Mouse (Mus musculus): Measurements from ENCODE around the gene Rep15. TPM values are rescaled to one million over a fixed set of nuclear protein-coding genes. Genes with fewer than 3 reads are reported as not detected.

The Rep15 gene
- polyA plus RNA-seq, 1 experiment from 2014 or later, result 5.7 TPM

- Histone ChIP-seq H3K36me3 (no peaks in the 10 kb centered on the region), H3K4me3 (replicated peaks) (peak within 1 kb of the TSS; percentile 71), H3K27me3 (replicated peaks) (no peaks in the 10 kb centered on the region), H3K27ac (peak within 1 kb of the TSS; percentile 66), H3K9ac (peak within 1 kb of the TSS; percentile 85), H3K4me2 (replicated peaks) (peak within 1 kb of the TSS; percentile 66), H3K9me3 (no peaks in the 10 kb centered on the region), H3K4me1 (replicated peaks) (peaks cover 8% of the 10 kb centered on the region)
- peak; percentile 99 for ATAC-seq
- 3% methylated on average over 66 of the region's 66 CpGs for WGBS
Observed at GRCm38 (mm10) chr6:147042291-147043290, 10.2 kb downstream of the Rep15 start, which contains the start of gene Mrps35. Gene Mrps35, plus strand, starts transcription at chr6:147042764.

GRCm38 (mm10) chr6:147043633-147044032 is 11.2 kb downstream of the Rep15 start:
- peaks cover 7% of the 10 kb centered on the region; the same call in 1 of the 2 replicates for H3K36me3 ChIP-seq
- no peak for ATAC-seq
- H3K9ac ChIP-seq, result peak overlapping the region; percentile 85
- H3K4me2 ChIP-seq (replicated peaks), result peak overlapping the region; percentile 66
- WGBS, result 42% methylated on average over 7 of the region's 7 CpGs
- no peaks in the 10 kb centered on the region for H3K27me3 ChIP-seq (replicated peaks)
- H3K4me1 ChIP-seq (replicated peaks), result peaks cover 8% of the 10 kb centered on the region
- no peaks in the 10 kb centered on the region for H3K9me3 ChIP-seq
- H3K4me3 ChIP-seq (replicated peaks), result peak overlapping the region; percentile 71
- no peak overlapping the region for H3K27ac ChIP-seq

GRCm38 (mm10) chr6:147049239-147049805 is 16.9 kb downstream of the Rep15 start:
- Histone ChIP-seq H3K27ac (no peak overlapping the region), H3K9ac (no peak overlapping the region), H3K4me1 (replicated peaks) (peaks cover under 1% of the 10 kb centered on the region; the same call in 1 of the 2 replicates), H3K27me3 (replicated peaks) (no peaks in the 10 kb centered on the region), H3K9me3 (no peaks in the 10 kb centered on the region), H3K4me2 (replicated peaks) (no peak overlapping the region), H3K36me3 (peaks cover 26% of the 10 kb centered on the region), H3K4me3 (replicated peaks) (no peak overlapping the region)
- WGBS, result 94% methylated on average over 13 of the region's 13 CpGs
- ATAC-seq, result no peak

GRCm38 (mm10) chr6:147051666-147052065 is 19.3 kb downstream of the Rep15 start:
- no peak overlapping the region for H3K4me2 ChIP-seq (replicated peaks)
- H3K4me1 ChIP-seq (replicated peaks), result no peaks in the 10 kb centered on the region
- no peaks in the 10 kb centered on the region for H3K9me3 ChIP-seq
- no peak overlapping the region for H3K9ac ChIP-seq
- no peak overlapping the region for H3K4me3 ChIP-seq (replicated peaks)
- no peak overlapping the region for H3K27ac ChIP-seq
- no peaks in the 10 kb centered on the region for H3K27me3 ChIP-seq (replicated peaks)
- no peak for ATAC-seq
- H3K36me3 ChIP-seq, result peaks cover 34% of the 10 kb centered on the region
- WGBS, result 91% methylated on average over 8 of the region's 8 CpGs

- no peak for ATAC-seq
- Histone ChIP-seq H3K27me3 (replicated peaks) (no peaks in the 10 kb centered on the region), H3K4me1 (replicated peaks) (no peaks in the 10 kb centered on the region), H3K9me3 (no peaks in the 10 kb centered on the region), H3K4me2 (replicated peaks) (no peak overlapping the region), H3K4me3 (replicated peaks) (no peak overlapping the region), H3K36me3 (peaks cover 34% of the 10 kb centered on the region), H3K9ac (no peak overlapping the region), H3K27ac (no peak overlapping the region)
- 93% methylated on average over 9 of the region's 9 CpGs for WGBS
Observed at GRCm38 (mm10) chr6:147052440-147052839, 20.1 kb downstream of the Rep15 start.

GRCm38 (mm10) chr6:147053785-147054646 is 21.6 kb downstream of the Rep15 start:
- Histone ChIP-seq H3K9ac (no peak overlapping the region), H3K4me2 (replicated peaks) (no peak overlapping the region), H3K4me1 (replicated peaks) (no peaks in the 10 kb centered on the region), H3K27ac (no peak overlapping the region), H3K4me3 (replicated peaks) (no peak overlapping the region), H3K36me3 (peaks cover 31% of the 10 kb centered on the region), H3K9me3 (no peaks in the 10 kb centered on the region), H3K27me3 (replicated peaks) (no peaks in the 10 kb centered on the region)
- ATAC-seq, result no peak
- 93% methylated on average over 19 of the region's 19 CpGs for WGBS

DNA sequence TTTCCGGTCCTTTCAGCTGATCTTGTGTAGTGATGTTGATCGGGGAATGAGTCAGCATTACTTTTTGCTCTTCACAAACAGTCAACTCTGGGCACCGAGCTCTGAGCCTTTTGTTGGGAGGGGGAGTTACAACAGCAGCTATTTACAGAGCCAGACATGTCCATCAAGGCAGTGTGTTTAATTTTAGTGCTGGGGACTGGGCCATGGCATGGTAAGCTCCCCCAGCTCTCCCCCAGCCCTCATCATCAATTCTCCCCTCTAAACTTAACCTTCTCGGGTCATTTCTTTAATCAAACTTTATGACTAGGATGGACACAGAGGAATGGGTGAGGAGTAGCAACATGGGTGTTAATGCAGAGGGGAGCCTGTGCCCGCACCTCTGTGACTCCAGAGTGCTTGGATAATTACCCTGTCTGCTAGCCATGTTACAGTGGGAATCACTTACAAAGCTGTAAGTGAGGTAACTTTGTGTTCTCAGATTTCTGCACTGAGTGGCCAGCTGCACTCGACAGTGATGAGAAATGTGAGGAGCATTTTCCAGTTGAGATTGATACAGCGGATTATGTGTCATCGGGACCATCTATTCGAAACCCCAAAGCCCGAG is 23.1 kb downstream of the Rep15 start:
- no peak for ATAC-seq
- peaks cover 26% of the 10 kb centered on the region for H3K36me3 ChIP-seq
- H3K9me3 ChIP-seq, result no peaks in the 10 kb centered on the region

DNA sequence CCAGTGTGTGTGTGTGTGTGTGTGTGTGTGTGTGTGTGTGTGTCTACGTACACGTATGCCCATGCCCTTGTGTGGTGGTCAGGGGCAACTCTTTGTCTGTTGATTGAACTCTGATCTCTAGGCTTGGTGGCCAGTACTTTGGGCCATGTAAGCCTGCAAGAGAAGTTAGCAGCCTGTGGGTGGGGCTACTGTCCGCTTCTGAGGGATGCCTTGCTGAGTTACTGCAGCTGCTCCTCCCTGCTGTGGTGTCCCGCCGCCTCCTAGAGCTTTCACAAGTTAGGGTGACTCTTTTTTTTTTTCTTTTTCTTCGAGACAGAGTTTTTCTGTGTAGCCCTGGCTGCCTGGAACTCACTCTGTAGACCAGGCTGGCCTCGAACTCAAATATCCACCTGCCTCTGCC is 26.9 kb downstream of the Rep15 start:
- WGBS, result 68% methylated on average over 7 of the region's 7 CpGs
- ATAC-seq, result no peak

More for the DNA sequence above, 23.1 kb downstream of the Rep15 start:
- Histone ChIP-seq H3K27me3 (replicated peaks) (no peaks in the 10 kb centered on the region), H3K4me2 (replicated peaks) (no peak overlapping the region), H3K9ac (no peak overlapping the region), H3K4me3 (replicated peaks) (no peak overlapping the region), H3K27ac (no peak overlapping the region), H3K4me1 (replicated peaks) (no peaks in the 10 kb centered on the region)
- WGBS, result 88% methylated on average over 10 of the region's 10 CpGs

DNA sequence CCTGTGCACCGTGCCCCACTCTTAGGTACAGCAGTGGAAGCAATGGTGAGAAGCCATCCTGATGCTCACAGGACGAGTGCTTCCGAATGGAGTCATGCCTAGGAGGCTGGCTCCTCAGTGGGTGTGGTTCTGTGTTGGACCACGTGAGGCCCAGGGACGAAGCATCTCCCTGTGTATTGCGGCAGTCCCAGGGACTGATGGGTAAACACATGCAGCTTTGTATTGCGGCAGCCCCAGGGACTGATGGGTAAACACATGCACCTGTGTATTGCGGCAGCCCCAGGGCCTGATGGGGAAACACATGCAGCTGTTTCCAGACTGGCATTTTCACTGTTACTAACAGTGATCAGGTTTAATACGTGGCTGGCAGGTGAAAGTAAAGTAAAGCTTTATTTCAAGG is 29.2 kb downstream of the Rep15 start:
- no peak for ATAC-seq
- Histone ChIP-seq H3K4me1 (replicated peaks) (no peaks in the 10 kb centered on the region), H3K4me2 (replicated peaks) (no peak overlapping the region), H3K4me3 (replicated peaks) (no peak overlapping the region), H3K36me3 (peaks cover 13% of the 10 kb centered on the region), H3K27ac (no peak overlapping the region), H3K9me3 (no peaks in the 10 kb centered on the region), H3K27me3 (replicated peaks) (no peaks in the 10 kb centered on the region), H3K9ac (no peak overlapping the region)
- 85% methylated on average over 9 of the region's 9 CpGs for WGBS

More for the DNA sequence above, 26.9 kb downstream of the Rep15 start:
- Histone ChIP-seq H3K4me1 (replicated peaks) (no peaks in the 10 kb centered on the region), H3K36me3 (peaks cover 19% of the 10 kb centered on the region), H3K27ac (no peak overlapping the region), H3K4me3 (replicated peaks) (no peak overlapping the region), H3K9me3 (no peaks in the 10 kb centered on the region), H3K9ac (no peak overlapping the region), H3K27me3 (replicated peaks) (no peaks in the 10 kb centered on the region), H3K4me2 (replicated peaks) (no peak overlapping the region)

GRCm38 (mm10) chr6:147062034-147062433 is 29.6 kb downstream of the Rep15 start:
- Histone ChIP-seq H3K36me3 (peaks cover 14% of the 10 kb centered on the region), H3K4me3 (replicated peaks) (no peak overlapping the region), H3K9me3 (no peaks in the 10 kb centered on the region), H3K4me1 (replicated peaks) (no peaks in the 10 kb centered on the region), H3K4me2 (replicated peaks) (no peak overlapping the region), H3K27ac (no peak overlapping the region), H3K27me3 (replicated peaks) (no peaks in the 10 kb centered on the region), H3K9ac (no peak overlapping the region)
- 67% methylated on average over 7 of the region's 7 CpGs for WGBS
- no peak for ATAC-seq

GRCm38 (mm10) chr6:147062694-147063093 is 30.3 kb downstream of the Rep15 start:
- no peak for ATAC-seq
- Histone ChIP-seq H3K4me1 (replicated peaks) (no peaks in the 10 kb centered on the region), H3K4me3 (replicated peaks) (no peak overlapping the region), H3K4me2 (replicated peaks) (no peak overlapping the region), H3K27me3 (replicated peaks) (no peaks in the 10 kb centered on the region), H3K9me3 (no peaks in the 10 kb centered on the region), H3K9ac (no peak overlapping the region), H3K36me3 (peaks cover 14% of the 10 kb centered on the region), H3K27ac (no peak overlapping the region)
- 84% methylated on average over 7 of the region's 7 CpGs for WGBS
